Mouse (Mus musculus) brown adipose tissue, adult 24 weeks (tissue): Measurements from ENCODE around the gene Tma16. TPM values are rescaled to one million over a fixed set of nuclear protein-coding genes. Genes with fewer than 3 reads are reported as not detected.

ENCODE experiments used
- H3K27ac ChIP-seq: fragments of 200-500 bp; replicated peaks from 2 replicates; pipeline ENCODE4 v1.5.1; 2012; ENCODE audit warnings: low read depth, mild to moderate bottlenecking, low read length
- H3K4me1 ChIP-seq: fragments of 200-500 bp; 2 replicates; pipeline ENCODE4 v1.6.1; 2012; ENCODE audit warnings: low read length, mixed read lengths; ENCODE audit not compliant: control insufficient read depth, insufficient read depth, insufficient read length
- H3K4me3 ChIP-seq: fragments of 200-500 bp; 2 replicates; pipeline ENCODE4 v1.5.1; 2012; ENCODE audit warnings: low read depth, mild to moderate bottlenecking, low read length, moderate library complexity; ENCODE audit not compliant: insufficient read depth
- polyA plus RNA-seq: library from polyadenylated mRNA; stranded (reverse); fragments of >200 nt; gene quantifications from 2 replicates; pipeline ENCODE4 v1.2.4, GENCODE M21; 2012; ENCODE audit not compliant: missing spikeins, insufficient read depth, insufficient read length

Tma16 gene
- polyA plus RNA-seq, 1 experiment = 3.5 TPM

DNA sequence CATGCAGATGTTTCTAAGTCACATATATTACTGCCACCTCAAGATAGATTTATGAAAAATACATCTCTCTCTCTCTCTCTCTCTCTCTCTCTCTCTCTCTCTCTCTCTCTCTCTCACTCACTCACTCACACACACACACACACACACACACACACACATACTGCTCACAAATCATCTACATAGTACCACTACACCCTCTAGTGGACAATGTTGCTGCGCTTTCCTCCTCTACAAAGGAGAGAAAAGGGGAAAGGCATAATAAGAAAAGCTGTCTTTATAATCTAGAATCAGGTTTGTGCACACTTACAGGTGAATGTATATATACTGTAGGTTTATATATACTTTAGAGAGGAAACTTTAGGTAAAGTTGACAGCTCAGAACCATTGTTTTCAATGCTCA lies 43.6 kb downstream of the Tma16 start:
- Histone ChIP-seq H3K4me1 (no peaks in the 10 kb centered on the region), H3K4me3 (no peak overlapping the region), H3K27ac (no peak overlapping the region)

DNA sequence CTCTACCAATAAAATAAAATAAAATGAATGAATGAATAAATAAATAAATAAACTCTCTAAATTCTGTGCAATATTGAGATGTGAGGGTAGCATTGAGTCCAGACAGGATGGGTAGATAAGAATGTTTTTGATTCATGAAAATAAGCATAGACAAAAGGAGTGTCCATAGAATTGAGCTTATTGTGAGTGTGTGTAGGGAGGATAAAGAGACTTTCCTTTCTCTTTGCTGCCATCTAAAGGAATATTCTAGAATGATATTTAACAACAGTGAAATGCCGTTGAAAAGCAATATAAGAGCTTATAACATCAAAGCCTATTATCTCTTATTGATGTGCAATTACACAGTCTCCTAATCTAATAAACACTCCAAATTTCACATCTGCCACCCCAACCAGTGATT lies 45.2 kb downstream of the Tma16 start:
- no peak overlapping the region for H3K27ac ChIP-seq
- no peak overlapping the region for H3K4me3 ChIP-seq
- no peaks in the 10 kb centered on the region for H3K4me1 ChIP-seq

DNA sequence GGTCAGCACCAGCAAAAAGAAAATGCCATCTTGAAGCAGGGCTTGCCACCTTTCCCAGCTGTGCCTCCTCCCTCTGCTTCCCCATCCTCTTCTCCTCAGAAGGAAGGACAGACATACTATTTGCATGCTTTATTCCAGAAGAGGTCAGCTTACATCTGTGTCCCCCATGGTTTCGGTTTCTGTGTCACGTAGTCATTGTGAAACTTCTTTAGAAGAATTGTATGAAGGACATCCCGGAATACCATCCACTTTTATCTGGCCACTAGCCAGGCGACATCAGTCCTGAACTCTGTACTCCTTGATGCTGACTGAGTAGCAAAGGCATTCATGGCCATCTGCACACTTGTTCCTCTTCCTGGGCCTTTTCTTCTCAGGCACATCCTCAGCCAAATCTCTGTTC lies 47.9 kb downstream of the Tma16 start:
- Histone ChIP-seq H3K27ac (peak overlapping the region; percentile 59), H3K4me1 (no peaks in the 10 kb centered on the region), H3K4me3 (no peak overlapping the region)

DNA sequence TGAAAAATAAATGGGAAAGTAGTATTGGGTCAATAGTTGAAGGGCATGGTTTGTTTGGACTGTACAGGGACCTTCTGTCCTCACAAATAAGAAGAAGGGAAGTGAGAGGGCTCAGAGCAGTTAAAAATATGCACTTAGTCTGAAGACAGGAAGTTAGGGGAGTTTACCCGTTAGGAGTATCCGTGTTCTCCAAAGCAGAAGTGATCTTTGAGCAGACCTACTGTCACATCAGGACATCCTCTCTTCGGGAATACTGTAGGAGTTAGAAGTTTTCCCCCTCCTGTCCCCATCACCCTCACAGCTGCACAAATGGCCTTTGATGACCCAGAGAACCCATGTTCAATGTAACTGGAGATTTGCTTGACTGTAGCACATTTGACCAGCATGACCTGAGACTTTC lies 48.4 kb downstream of the Tma16 start:
- Histone ChIP-seq H3K27ac (peak overlapping the region; percentile 59), H3K4me3 (no peak overlapping the region), H3K4me1 (no peaks in the 10 kb centered on the region)

DNA sequence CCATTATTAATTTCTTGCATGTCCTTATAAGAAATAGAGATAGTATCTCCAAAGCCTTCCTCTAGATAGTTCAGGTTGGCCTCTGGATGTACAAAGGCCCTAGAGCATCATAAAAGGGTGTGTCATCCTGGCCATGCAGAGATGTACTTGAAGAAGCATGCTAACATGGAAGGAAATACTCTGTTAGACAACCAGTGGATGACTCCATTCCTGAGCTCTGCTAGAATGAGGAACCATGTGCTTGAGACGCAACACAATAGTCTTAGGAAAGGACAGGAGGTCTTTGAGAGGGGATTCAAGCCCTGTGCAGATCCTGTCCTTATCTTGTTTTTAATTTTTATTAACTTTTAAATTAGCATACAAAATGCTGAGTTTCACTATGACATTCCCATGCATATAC lies 49.5 kb downstream of the Tma16 start:
- Histone ChIP-seq H3K27ac (no peak overlapping the region), H3K4me1 (no peaks in the 10 kb centered on the region), H3K4me3 (no peak overlapping the region)

DNA sequence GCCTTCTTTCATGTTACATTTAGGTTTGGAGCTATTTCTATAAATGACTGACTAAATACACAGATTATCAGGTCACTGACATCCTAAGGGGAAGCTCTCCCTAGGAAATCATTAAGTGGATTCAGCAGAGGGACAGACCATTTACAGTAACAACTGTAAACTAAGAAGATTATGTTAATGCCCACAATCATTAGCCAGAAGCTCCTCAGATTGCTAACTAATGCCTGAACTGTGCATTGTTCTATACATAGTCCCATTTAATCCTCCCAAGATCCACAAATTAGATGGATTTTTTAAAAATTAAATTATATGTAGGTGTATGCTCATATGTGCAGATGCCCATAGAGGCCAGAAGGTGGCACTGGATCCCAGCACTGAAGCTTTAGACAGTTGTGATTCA lies 52.8 kb downstream of the Tma16 start:
- Histone ChIP-seq H3K27ac (no peak overlapping the region), H3K4me3 (no peak overlapping the region), H3K4me1 (no peaks in the 10 kb centered on the region)

DNA sequence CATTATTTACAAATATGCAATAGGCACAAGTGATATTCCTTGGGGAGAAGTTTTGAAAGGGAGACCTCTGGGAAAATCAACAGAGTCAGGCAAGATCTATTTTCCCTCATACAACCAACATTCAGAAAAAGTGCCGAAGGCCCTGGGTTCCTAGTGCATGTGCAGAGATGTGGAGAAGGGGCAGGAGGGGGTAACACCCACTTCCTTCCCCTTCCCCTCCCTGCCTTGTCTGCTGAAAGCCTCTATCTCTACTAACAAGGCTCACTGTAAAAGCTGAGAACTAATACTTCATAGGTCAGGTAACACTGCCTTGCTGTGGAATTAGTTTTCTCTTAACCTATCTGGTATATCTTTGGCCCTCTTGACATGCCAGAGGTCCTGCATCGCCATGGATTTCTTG lies 55.7 kb downstream of the Tma16 start:
- H3K4me3 ChIP-seq = no peak overlapping the region
- H3K4me1 ChIP-seq = no peaks in the 10 kb centered on the region
- no peak overlapping the region for H3K27ac ChIP-seq

Other genes starting within 250 kb of the Tma16 start
- gene Tktl2, start 25.2 kb upstream of the Tma16 start, polyA plus RNA-seq = not detected in 2 replicates
- gene Npy5r, start 201.6 kb upstream of the Tma16 start, polyA plus RNA-seq = not detected in 2 replicates
- gene Npy1r, start 210.7 kb upstream of the Tma16 start, polyA plus RNA-seq = 1.0 TPM in 1 of 2 replicates, not detected in the other